Mouse (Mus musculus): ENCODE results near the gene Pnma5.

Gene Pnma5

DNA sequence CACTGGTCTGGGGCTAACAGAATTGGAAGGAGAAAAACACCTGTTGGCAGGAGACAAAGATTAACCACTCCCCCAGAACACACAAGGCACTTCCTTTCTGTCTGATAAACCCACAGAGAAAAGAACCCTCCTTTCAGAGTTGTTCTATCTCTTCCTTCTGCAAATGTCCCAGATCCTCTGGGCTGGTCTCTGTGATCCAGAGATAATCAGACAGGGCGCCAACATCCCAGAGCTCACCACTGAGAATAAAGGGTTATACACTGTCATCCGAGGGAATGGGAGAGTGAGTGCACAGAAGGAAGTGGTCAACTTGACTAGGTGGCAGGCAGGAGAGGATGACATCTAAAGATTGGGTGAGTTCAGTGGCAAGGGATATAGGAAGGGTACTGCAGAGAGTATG, 51.3 kb downstream of the Pnma5 start:
- no peak for DNase-seq (ENCODE audit: low spot score)
